Mouse (Mus musculus): Measurements from ENCODE around the gene Olfr1176. TPM values are rescaled to one million over a fixed set of nuclear protein-coding genes. Genes with fewer than 3 reads are reported as not detected.

Olfr1176 gene
- total RNA-seq (2022), result not detected

- no peak for DNase-seq (ENCODE audit: low spot score in 2 of 2)
These were observed at the start of gene Olfr1176 for GRCm38 (mm10) chr2:88336421-88336820. Gene Olfr1176, plus strand, starts transcription at chr2:88336721.

- no peak for DNase-seq (ENCODE audit: low spot score in 2 of 2)
These were observed 21.5 kb upstream of the Olfr1176 start, which contains the start of gene Olfr1174-ps for GRCm38 (mm10) chr2:88315035-88315434. Gene Olfr1174-ps, minus strand, starts transcription at chr2:88315135.

- DNase-seq (ENCODE audit: low spot score in 2 of 2), result no peak
These were observed 9.4 kb upstream of the Olfr1176 start, which contains the start of gene Olfr1175-ps for GRCm38 (mm10) chr2:88327115-88327514. Gene Olfr1175-ps, minus strand, starts transcription at chr2:88327215.

GRCm38 (mm10) chr2:88346392-88346791 is 9.9 kb downstream of the Olfr1176 start, which contains the start of gene Olfr1177-ps:
Gene Olfr1177-ps, minus strand, starts transcription at chr2:88346492.
- DNase-seq (ENCODE audit: low spot score in 2 of 2), result no peak

- DNase-seq (ENCODE audit: low spot score in 2 of 2), result no peak
These were observed 19.8 kb downstream of the Olfr1176 start for GRCm38 (mm10) chr2:88356304-88356703.

GRCm38 (mm10) chr2:88386762-88387161 is 50.2 kb downstream of the Olfr1176 start, which contains the start of gene Olfr1178:
Gene Olfr1178, plus strand, starts transcription at chr2:88387062.
- DNase-seq (ENCODE audit: low spot score in 2 of 2), result no peak

Other genes starting within 250 kb of the Olfr1176 start
- gene Olfr1164, start 242.8 kb upstream of the Olfr1176 start, total RNA-seq (2022), result not detected
- not detected for gene Olfr1166, start 208.4 kb upstream of the Olfr1176 start, total RNA-seq (2022)
- not detected for gene Olfr1167, start 181.5 kb upstream of the Olfr1176 start, total RNA-seq (2022)
- not detected for gene Olfr1168, start 154.8 kb upstream of the Olfr1176 start, total RNA-seq (2022)
- gene Olfr1170, start 108.4 kb upstream of the Olfr1176 start, total RNA-seq (2022), result not detected
- gene Olfr1173, start 56.8 kb upstream of the Olfr1176 start, total RNA-seq (2022), result not detected
- not detected for gene Olfr1174-ps, start 21.6 kb upstream of the Olfr1176 start, total RNA-seq (2022)
- not detected for gene Olfr1175-ps, start 9.5 kb upstream of the Olfr1176 start, total RNA-seq (2022)
- not detected for gene Olfr1177-ps, start 9.8 kb downstream of the Olfr1176 start, total RNA-seq (2022)
- not detected for gene Olfr1178, start 50.3 kb downstream of the Olfr1176 start, total RNA-seq (2022)
- gene Olfr1179, start 69.7 kb downstream of the Olfr1176 start, total RNA-seq (2022), result not detected
- not detected for gene Olfr1180, start 82.4 kb downstream of the Olfr1176 start, total RNA-seq (2022)
- gene Olfr1181, start 89.5 kb downstream of the Olfr1176 start, total RNA-seq (2022), result not detected
- gene Gm13757, start 112.4 kb downstream of the Olfr1176 start, total RNA-seq (2022), result not detected
- not detected for gene Olfr1183, start 118.1 kb downstream of the Olfr1176 start, total RNA-seq (2022)
- gene Olfr1184, start 146.9 kb downstream of the Olfr1176 start, total RNA-seq (2022), result not detected
- gene Olfr1185-ps1, start 156.6 kb downstream of the Olfr1176 start, total RNA-seq (2022), result not detected
- not detected for gene Olfr1186, start 181.8 kb downstream of the Olfr1176 start, total RNA-seq (2022)
- gene Olfr1188, start 220.2 kb downstream of the Olfr1176 start, total RNA-seq (2022), result not detected
- gene Olfr1189, start 249.7 kb downstream of the Olfr1176 start, total RNA-seq (2022), result not detected

All from gastrocnemius, adult 8-10 months (tissue).